Mouse (Mus musculus): Measurements from ENCODE around the gene Pcnx2.

The Pcnx2 gene

DNA sequence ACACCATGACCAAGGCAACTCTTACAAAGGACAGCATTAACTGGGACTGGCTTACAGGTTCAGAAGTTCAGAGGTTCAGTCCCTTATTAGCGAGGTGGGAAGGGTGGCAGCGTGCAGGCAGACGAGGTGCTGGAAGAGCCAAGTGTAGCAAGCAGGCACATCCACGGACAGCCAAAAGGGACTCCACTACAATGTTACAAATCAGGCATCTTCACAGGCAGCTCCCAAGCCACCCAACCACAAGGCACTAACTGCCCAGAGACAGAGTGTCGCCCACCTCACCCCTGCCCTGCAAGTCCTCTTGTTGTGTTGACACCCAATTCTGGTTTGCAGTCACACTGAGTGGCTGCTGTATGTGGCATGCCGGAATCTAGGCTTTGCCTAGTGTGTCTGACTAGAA is 193.7 kb downstream of the Pcnx2 start:
- no peak for DNase-seq

DNA sequence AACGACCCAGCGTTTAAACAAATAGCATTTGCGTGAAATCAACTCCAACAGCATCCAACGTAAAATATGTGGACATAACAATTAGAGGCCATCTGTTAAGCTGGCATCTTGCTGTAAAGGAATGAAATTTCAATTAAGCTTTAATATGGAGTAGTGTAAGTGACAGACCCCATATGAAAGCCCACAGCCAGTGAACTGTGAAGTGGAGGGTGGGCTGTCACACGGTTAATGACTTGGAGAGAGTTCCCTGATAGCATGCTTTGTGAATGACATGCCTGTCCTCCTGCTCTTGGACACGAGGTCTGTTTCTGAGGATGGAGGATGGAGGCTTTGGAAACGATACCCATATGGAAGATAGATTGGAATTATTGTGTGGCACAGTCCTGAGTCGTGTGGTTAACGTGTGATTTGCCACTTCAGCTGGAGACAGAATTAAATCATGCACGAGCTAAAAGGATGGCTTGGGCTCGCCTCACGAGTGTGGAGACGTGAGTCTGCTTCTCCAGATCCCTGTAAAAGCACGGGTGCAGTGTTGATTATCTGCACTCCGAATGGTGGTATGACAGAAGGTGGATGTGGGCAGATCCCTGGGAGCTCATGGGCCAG is 195.1 kb downstream of the Pcnx2 start:
- no peak for DNase-seq
